Mouse (Mus musculus): Measurements from ENCODE around the gene Tmem115. TPM values are rescaled to one million over a fixed set of nuclear protein-coding genes. Genes with fewer than 3 reads are reported as not detected.

Gene Tmem115
- polyA plus RNA-seq, 2 experiments: 8.3 to 15.7 TPM

DNA sequence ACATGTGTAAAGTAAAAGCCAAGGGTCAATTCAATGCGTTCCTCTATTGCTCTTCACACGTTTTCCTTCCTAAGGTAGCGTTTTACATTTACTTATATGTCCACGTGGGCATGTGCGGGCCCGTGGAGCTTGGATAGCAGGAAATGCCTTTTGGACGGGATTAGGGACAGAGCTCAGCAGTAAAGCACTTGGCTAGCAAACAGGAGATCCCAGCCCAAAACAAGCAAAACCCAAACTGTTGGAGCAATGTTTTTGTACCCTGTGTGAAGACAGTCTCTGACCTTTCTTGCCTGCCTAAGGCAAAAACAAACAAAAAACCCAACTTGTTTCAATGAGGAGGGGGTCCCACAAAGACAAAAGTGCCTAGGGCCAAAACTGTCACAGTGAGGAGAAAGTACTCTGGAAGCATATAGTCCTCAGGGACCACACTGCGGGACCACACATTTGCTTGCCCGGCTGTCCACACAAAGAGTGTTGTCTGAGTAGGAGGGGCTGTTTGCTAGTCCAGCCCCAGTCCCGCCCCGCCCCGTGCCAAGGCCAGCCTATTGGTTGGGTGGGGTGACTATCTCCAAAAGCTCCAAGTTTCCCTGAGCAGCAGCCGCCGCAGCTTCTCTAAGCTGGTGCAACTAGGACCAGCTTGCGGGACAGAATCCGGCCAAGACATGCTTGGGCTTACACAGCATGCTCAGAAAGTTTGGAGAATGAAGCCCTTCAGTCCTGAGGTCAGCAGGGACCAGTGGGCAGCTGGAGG, 42.8 kb downstream of the Tmem115 start, which contains the start of gene Hyal1:
Gene Hyal1 (plus strand): TSS at position 571 of the 751 bp plus-strand sequence.
- TF ChIP-seq EP300 (IDR thresholded peaks at IDR 0.05; ENCODE audit: low read depth) (no peak), CTCF (IDR thresholded peaks at IDR 0.05; ENCODE audit: low read depth) (no peak)
- peak within 1 kb of the TSS; percentile 53 for H3K27ac ChIP-seq
- WGBS (ENCODE audit: insufficient replicate concordance): 28% methylated on average over 16 of the region's 16 CpGs
- peak within 1 kb of the TSS; percentile 77 for H3K4me2 ChIP-seq (ENCODE audit: low read depth)
- H3K36me3 ChIP-seq (replicated peaks; ENCODE audit: control insufficient read depth, insufficient read depth, low read depth): peaks cover 10% of the 10 kb centered on the region; the same call in 1 of the 2 replicates
- no peaks in the 10 kb centered on the region for H3K27me3 ChIP-seq (ENCODE audit: control insufficient read depth, insufficient read depth, low read length)
- peak within 1 kb of the TSS; percentile 53 to 58 for H3K4me3 ChIP-seq (ENCODE audit: insufficient read depth in 1 of 2, low read depth in 2 of 2, low read length in 2 of 2)
- H3K4me1 ChIP-seq (replicated peaks; ENCODE audit: control insufficient read depth in 2 of 2, insufficient read depth in 2 of 2, low read length in 1 of 2): peaks cover 31 to 43% of the 10 kb centered on the region in 2 experiments
- no peaks in the 10 kb centered on the region for H3K9me3 ChIP-seq (ENCODE audit: control insufficient read depth, low read length)
- DNase-seq (ENCODE audit: low read depth in 3 of 3, low spot score in 3 of 3): peak; percentile 72 to 81 (median 78)
- peak within 1 kb of the TSS; percentile 48 for H3K9ac ChIP-seq (replicated peaks)
- peak; percentile 66 for ATAC-seq (ENCODE audit: insufficient read depth)

DNA sequence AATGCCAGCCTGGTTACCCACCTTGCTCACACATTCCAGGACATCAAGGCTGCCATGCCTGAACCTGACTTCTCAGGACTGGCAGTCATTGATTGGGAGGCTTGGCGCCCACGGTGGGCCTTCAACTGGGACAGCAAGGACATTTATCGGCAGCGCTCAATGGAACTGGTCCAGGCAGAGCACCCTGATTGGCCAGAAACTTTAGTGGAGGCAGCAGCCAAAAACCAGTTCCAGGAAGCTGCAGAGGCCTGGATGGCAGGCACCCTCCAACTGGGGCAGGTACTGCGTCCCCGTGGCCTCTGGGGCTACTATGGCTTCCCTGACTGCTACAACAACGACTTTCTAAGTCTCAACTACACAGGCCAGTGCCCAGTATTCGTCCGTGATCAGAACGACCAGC, 44.1 kb downstream of the Tmem115 start:
- DNase-seq (ENCODE audit: low read depth in 3 of 3, low spot score in 3 of 3) (no peak), ATAC-seq (ENCODE audit: insufficient read depth) (no peak)
- no peak overlapping the region for H3K27ac ChIP-seq
- H3K36me3 ChIP-seq (replicated peaks; ENCODE audit: control insufficient read depth, insufficient read depth, low read depth): peaks cover 3% of the 10 kb centered on the region; the same call in 1 of the 2 replicates
- no peaks in the 10 kb centered on the region for H3K9me3 ChIP-seq (ENCODE audit: control insufficient read depth, low read length)
- H3K27me3 ChIP-seq (ENCODE audit: control insufficient read depth, insufficient read depth, low read length): no peaks in the 10 kb centered on the region
- no peak overlapping the region for H3K4me3 ChIP-seq (ENCODE audit: insufficient read depth in 1 of 2, low read depth in 2 of 2, low read length in 2 of 2)
- H3K4me1 ChIP-seq (replicated peaks; ENCODE audit: control insufficient read depth in 2 of 2, insufficient read depth in 2 of 2, low read length in 1 of 2): peaks cover 26 to 42% of the 10 kb centered on the region in 2 experiments
- 89% methylated on average over 10 of the region's 10 CpGs for WGBS (ENCODE audit: insufficient replicate concordance)
- TF ChIP-seq CTCF (IDR thresholded peaks at IDR 0.05; ENCODE audit: low read depth): no peak
- TF ChIP-seq EP300 (IDR thresholded peaks at IDR 0.05; ENCODE audit: low read depth): no peak
- H3K4me2 ChIP-seq (ENCODE audit: low read depth): peak overlapping the region; percentile 77; the same call in 1 of the 2 replicates
- H3K9ac ChIP-seq (replicated peaks): no peak overlapping the region

DNA sequence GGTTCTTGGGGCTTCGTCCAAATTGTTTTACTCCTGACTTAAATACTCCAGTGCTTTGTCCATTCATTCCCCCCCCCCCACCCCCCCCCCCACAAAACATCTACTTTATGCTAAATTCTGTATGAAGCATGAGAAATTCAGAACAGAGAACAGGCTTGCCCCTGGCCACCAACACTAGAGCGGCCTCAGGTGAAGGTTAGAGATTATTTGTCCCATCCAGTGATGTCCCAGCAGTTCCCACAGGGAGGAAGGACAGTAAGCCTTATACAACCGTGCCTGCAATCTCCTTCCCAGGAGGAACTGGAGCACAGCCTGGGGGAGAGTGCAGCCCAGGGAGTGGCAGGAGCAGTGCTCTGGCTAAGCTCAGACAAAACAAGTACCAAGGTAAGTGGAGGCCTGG, 44.8 kb downstream of the Tmem115 start, which contains the start of gene Naa80:
Gene Naa80 (plus strand): TSS at position 301 of the 400 bp plus-strand sequence.
- Histone ChIP-seq H3K4me3 (ENCODE audit: insufficient read depth in 1 of 2, low read depth in 2 of 2, low read length in 2 of 2) (no peak within 1 kb of the TSS), H3K9me3 (ENCODE audit: control insufficient read depth, low read length) (no peaks in the 10 kb centered on the region), H3K27me3 (ENCODE audit: control insufficient read depth, insufficient read depth, low read length) (no peaks in the 10 kb centered on the region), H3K4me2 (ENCODE audit: low read depth) (peak within 1 kb of the TSS; percentile 77; the same call in 1 of the 2 replicates), H3K27ac (peak within 1 kb of the TSS; percentile 96), H3K36me3 (replicated peaks; ENCODE audit: control insufficient read depth, insufficient read depth, low read depth) (no peaks in the 10 kb centered on the region; the same call in 1 of the 2 replicates), H3K4me1 (replicated peaks; ENCODE audit: control insufficient read depth in 2 of 2, insufficient read depth in 2 of 2, low read length in 1 of 2) (peaks cover 26 to 39% of the 10 kb centered on the region in 2 experiments), H3K9ac (replicated peaks) (no peak within 1 kb of the TSS)
- 75% methylated on average over 3 of the region's 3 CpGs for WGBS (ENCODE audit: insufficient replicate concordance)
- no peak for TF ChIP-seq EP300 (IDR thresholded peaks at IDR 0.05; ENCODE audit: low read depth)
- no peak for TF ChIP-seq CTCF (IDR thresholded peaks at IDR 0.05; ENCODE audit: low read depth)
- no peak for ATAC-seq (ENCODE audit: insufficient read depth)
- no peak for DNase-seq (ENCODE audit: low read depth in 3 of 3, low spot score in 3 of 3)

DNA sequence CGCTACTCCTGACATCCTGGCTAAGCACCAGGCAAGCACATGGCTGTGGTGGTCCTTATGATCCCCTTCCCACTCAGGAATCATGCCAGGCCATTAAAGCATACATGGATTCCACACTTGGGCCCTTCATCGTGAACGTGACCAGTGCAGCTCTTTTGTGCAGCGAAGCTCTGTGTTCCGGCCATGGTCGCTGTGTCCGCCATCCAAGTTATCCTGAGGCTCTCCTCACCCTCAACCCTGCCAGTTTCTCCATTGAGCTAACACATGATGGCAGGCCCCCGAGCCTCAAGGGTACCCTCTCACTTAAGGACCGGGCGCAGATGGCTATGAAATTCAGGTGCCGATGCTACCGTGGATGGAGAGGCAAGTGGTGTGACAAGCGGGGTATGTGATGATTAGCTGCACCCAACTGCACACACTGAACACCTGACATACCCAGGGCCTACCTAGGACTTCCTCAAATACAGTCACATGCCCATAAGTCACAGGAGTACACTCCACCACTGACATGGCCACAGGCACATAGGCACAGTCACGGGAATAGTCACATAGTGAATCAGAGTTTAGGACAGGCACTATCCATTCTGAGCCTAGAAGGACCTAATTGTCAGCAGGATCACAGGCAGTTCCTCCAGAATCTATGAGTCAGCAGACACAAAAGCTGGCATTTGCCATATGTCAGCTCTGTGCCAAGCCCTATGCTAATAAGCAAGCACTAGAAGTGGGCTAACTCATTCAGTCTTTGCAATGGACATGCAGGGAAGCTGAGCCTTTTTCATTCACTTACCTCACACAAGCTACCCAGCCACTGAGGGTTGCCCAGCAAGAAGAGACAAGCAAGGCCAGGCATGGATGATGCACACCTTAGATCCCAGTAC, 45.5 kb downstream of the Tmem115 start:
- no peak overlapping the region for H3K9ac ChIP-seq (replicated peaks)
- WGBS (ENCODE audit: insufficient replicate concordance): 87% methylated on average over 14 of the region's 14 CpGs
- H3K27ac ChIP-seq: peak overlapping the region; percentile 96
- H3K9me3 ChIP-seq (ENCODE audit: control insufficient read depth, low read length): no peaks in the 10 kb centered on the region
- ATAC-seq (ENCODE audit: insufficient read depth) (no peak), DNase-seq (ENCODE audit: low read depth in 3 of 3, low spot score in 3 of 3) (no peak)
- no peaks in the 10 kb centered on the region for H3K27me3 ChIP-seq (ENCODE audit: control insufficient read depth, insufficient read depth, low read length)
- no peak overlapping the region for H3K4me2 ChIP-seq (ENCODE audit: low read depth)
- H3K4me3 ChIP-seq (ENCODE audit: insufficient read depth in 1 of 2, low read depth in 2 of 2, low read length in 2 of 2): no peak overlapping the region
- TF ChIP-seq EP300 (IDR thresholded peaks at IDR 0.05; ENCODE audit: low read depth) (no peak), CTCF (IDR thresholded peaks at IDR 0.05; ENCODE audit: low read depth) (no peak)
- no peaks in the 10 kb centered on the region; the same call in 1 of the 2 replicates for H3K36me3 ChIP-seq (replicated peaks; ENCODE audit: control insufficient read depth, insufficient read depth, low read depth)
- H3K4me1 ChIP-seq (replicated peaks; ENCODE audit: control insufficient read depth in 2 of 2, insufficient read depth in 2 of 2, low read length in 1 of 2): peaks cover 26 to 39% of the 10 kb centered on the region in 2 experiments

Data from liver, embryonic 14.5 days (tissue).